Comparison of ENCODE assay signal across 8 mouse cellular contexts in genomic region chr13:35743196-35743595, GRCm38 (mm10).
DNase-seq lines count a peak whose midpoint lies in the region; ATAC-seq and TF ChIP-seq lines count a peak whose summit lies in the region.

No protein-coding gene starts in this region.

- H3K27me3 ChIP-seq in neural tube, embryonic 11.5 days (ENCODE audit: control insufficient read depth, insufficient read depth, low read length) = peaks cover 17% of the 10 kb centered on the region
- peaks cover 17% of the 10 kb centered on the region; the same call in 1 of the 2 replicates for H3K27me3 ChIP-seq in forebrain, postnatal 0 days (ENCODE audit: insufficient read depth, low read length)
- H3K27me3 ChIP-seq in liver, embryonic 14.5 days (ENCODE audit: control insufficient read depth, insufficient read depth, low read length) = no peaks in the 10 kb centered on the region
- no peaks in the 10 kb centered on the region for H3K27me3 ChIP-seq in stomach, postnatal 0 days (ENCODE audit: control insufficient read depth, insufficient read depth, low read length)

- H3K36me3 ChIP-seq in neural tube, embryonic 11.5 days (ENCODE audit: control insufficient read depth, insufficient read depth, low read length) = no peaks in the 10 kb centered on the region
- H3K36me3 ChIP-seq in forebrain, postnatal 0 days (ENCODE audit: insufficient read depth) = no peaks in the 10 kb centered on the region
- H3K36me3 ChIP-seq in liver, embryonic 14.5 days (replicated peaks; ENCODE audit: control insufficient read depth, insufficient read depth, low read depth) = no peaks in the 10 kb centered on the region
- no peaks in the 10 kb centered on the region for H3K36me3 ChIP-seq in stomach, postnatal 0 days (ENCODE audit: control insufficient read depth, insufficient read depth, low read length)

- no peak overlapping the region for H3K27ac ChIP-seq in neural tube, embryonic 11.5 days (ENCODE audit: low read depth, low read length)
- H3K27ac ChIP-seq in forebrain, postnatal 0 days (ENCODE audit: low read depth, low read length) = no peak overlapping the region
- peak overlapping the region; percentile 81 for H3K27ac ChIP-seq in liver, embryonic 14.5 days
- no peak overlapping the region for H3K27ac ChIP-seq in stomach, postnatal 0 days (replicated peaks)

- peak overlapping the region; percentile 75 for H3K4me2 ChIP-seq in neural tube, embryonic 11.5 days (ENCODE audit: low read depth)
- H3K4me2 ChIP-seq in forebrain, postnatal 0 days (ENCODE audit: low read depth) = peak overlapping the region; percentile 96; the same call in 1 of the 2 replicates
- peak overlapping the region; percentile 80 for H3K4me2 ChIP-seq in liver, embryonic 14.5 days (ENCODE audit: low read depth)
- peak overlapping the region; percentile 91 for H3K4me2 ChIP-seq in stomach, postnatal 0 days (replicated peaks; ENCODE audit: low read depth)

- peak overlapping the region; percentile 88 for H3K4me3 ChIP-seq in neural tube, embryonic 11.5 days (ENCODE audit: low read depth, low read length)
- H3K4me3 ChIP-seq in forebrain, postnatal 0 days (ENCODE audit: low read depth, low read length) = no peak overlapping the region
- H3K4me3 ChIP-seq in liver, embryonic 14.5 days (ENCODE audit: insufficient read depth in 1 of 2, low read depth in 2 of 2, low read length in 2 of 2) = peak overlapping the region; percentile 93 to 99
- peak overlapping the region; percentile 92 for H3K4me3 ChIP-seq in stomach, postnatal 0 days (ENCODE audit: low read depth, low read length)

- H3K9ac ChIP-seq in neural tube, embryonic 11.5 days (ENCODE audit: low read length) = no peak overlapping the region
- no peak overlapping the region for H3K9ac ChIP-seq in forebrain, postnatal 0 days
- H3K9ac ChIP-seq in liver, embryonic 14.5 days (replicated peaks) = peak overlapping the region; percentile 98
- peak overlapping the region; percentile 93; the same call in 1 of the 2 replicates for H3K9ac ChIP-seq in stomach, postnatal 0 days (ENCODE audit: low read length)

- no peak for TF ChIP-seq CTCF in forebrain, postnatal 0 days (IDR thresholded peaks at IDR 0.05; ENCODE audit: low read depth)
- TF ChIP-seq CTCF in liver, embryonic 14.5 days (IDR thresholded peaks at IDR 0.05; ENCODE audit: low read depth) = no peak
- TF ChIP-seq CTCF in stomach, postnatal 0 days (IDR thresholded peaks at IDR 0.05; ENCODE audit: low read depth) = no peak

- DNase-seq in neural tube, embryonic 11.5 days (ENCODE audit: low spot score) = no peak
- DNase-seq in neural tube, embryonic 10.5 days (ENCODE audit: extremely low spot score, low spot score) = no peak
- DNase-seq in forebrain, postnatal 0 days = no peak
- no peak for DNase-seq in liver, embryonic 14.5 days (ENCODE audit: low read depth in 3 of 3, low spot score in 3 of 3)
- no peak for DNase-seq in stomach, postnatal 0 days (ENCODE audit: low spot score)
- no peak for DNase-seq in adrenal gland, postnatal 4 days (ENCODE audit: low spot score in 2 of 2)
- no peak for DNase-seq in right cerebral cortex, postnatal 25 days
- no peak for DNase-seq in adrenal gland, postnatal 10 days

- TF ChIP-seq EP300 in liver, embryonic 14.5 days (IDR thresholded peaks at IDR 0.05; ENCODE audit: low read depth) = no peak
- TF ChIP-seq EP300 in stomach, postnatal 0 days (optimal IDR thresholded peaks at IDR 0.05) = no peak

- H3K4me1 ChIP-seq in neural tube, embryonic 11.5 days (ENCODE audit: control insufficient read depth, insufficient read depth, low read length) = peaks cover 6% of the 10 kb centered on the region; the same call in 1 of the 2 replicates
- H3K4me1 ChIP-seq in forebrain, postnatal 0 days (ENCODE audit: insufficient read depth) = no peaks in the 10 kb centered on the region; the same call in 1 of the 2 replicates
- peaks cover 15 to 30% of the 10 kb centered on the region in 2 experiments for H3K4me1 ChIP-seq in liver, embryonic 14.5 days (replicated peaks; ENCODE audit: control insufficient read depth in 2 of 2, insufficient read depth in 2 of 2, low read length in 1 of 2)
- peaks cover 6% of the 10 kb centered on the region; the same call in 1 of the 2 replicates for H3K4me1 ChIP-seq in stomach, postnatal 0 days (replicated peaks; ENCODE audit: control insufficient read depth, insufficient read depth)

- WGBS in neural tube, embryonic 11.5 days = 77% methylated on average over 1 of the region's 1 CpGs
- WGBS in forebrain, postnatal 0 days = 66% methylated on average over 1 of the region's 1 CpGs
- WGBS in liver, embryonic 14.5 days (ENCODE audit: insufficient replicate concordance) = 16% methylated on average over 1 of the region's 1 CpGs
- 42% methylated on average over 1 of the region's 1 CpGs for WGBS in stomach, postnatal 0 days

- ATAC-seq in neural tube, embryonic 11.5 days (ENCODE audit: insufficient read depth, low FRiP score, low TSS enrichment) = no peak
- ATAC-seq in forebrain, postnatal 0 days = no peak
- no peak for ATAC-seq in liver, embryonic 14.5 days (ENCODE audit: insufficient read depth)
- no peak for ATAC-seq in stomach, postnatal 0 days (ENCODE audit: low FRiP score, low TSS enrichment)

- peaks cover 9% of the 10 kb centered on the region; the same call in 1 of the 2 replicates for H3K9me3 ChIP-seq in neural tube, embryonic 11.5 days (ENCODE audit: control insufficient read depth, low read length)
- peaks cover 14% of the 10 kb centered on the region for H3K9me3 ChIP-seq in forebrain, postnatal 0 days (ENCODE audit: low read length)
- no peaks in the 10 kb centered on the region for H3K9me3 ChIP-seq in liver, embryonic 14.5 days (ENCODE audit: control insufficient read depth, low read length)
- H3K9me3 ChIP-seq in stomach, postnatal 0 days (ENCODE audit: control insufficient read depth, low read length) = 0 out of 2 replicates have a peak, but pooled peaks cover 5% of the 10 kb centered on the region

Comparison
In these comparisons a context has a peak if more than half of its experiments do, and no peak if none do; other contexts are left out.
1. H3K9ac ChIP-seq: peak in liver, embryonic 14.5 days (single experiment) and stomach, postnatal 0 days (single experiment); none in neural tube, embryonic 11.5 days (single experiment) and forebrain, postnatal 0 days (single experiment).
2. Peak in every context shown above with its lines, with median percentiles within 50 percentile points of each other: H3K4me2 ChIP-seq.